Mouse (Mus musculus): ENCODE results near the gene Hnrnpab. TPM values are rescaled to one million over a fixed set of nuclear protein-coding genes. Genes with fewer than 3 reads are reported as not detected.

Hnrnpab gene
- polyA plus RNA-seq, 1 experiment: 116 TPM

DNA sequence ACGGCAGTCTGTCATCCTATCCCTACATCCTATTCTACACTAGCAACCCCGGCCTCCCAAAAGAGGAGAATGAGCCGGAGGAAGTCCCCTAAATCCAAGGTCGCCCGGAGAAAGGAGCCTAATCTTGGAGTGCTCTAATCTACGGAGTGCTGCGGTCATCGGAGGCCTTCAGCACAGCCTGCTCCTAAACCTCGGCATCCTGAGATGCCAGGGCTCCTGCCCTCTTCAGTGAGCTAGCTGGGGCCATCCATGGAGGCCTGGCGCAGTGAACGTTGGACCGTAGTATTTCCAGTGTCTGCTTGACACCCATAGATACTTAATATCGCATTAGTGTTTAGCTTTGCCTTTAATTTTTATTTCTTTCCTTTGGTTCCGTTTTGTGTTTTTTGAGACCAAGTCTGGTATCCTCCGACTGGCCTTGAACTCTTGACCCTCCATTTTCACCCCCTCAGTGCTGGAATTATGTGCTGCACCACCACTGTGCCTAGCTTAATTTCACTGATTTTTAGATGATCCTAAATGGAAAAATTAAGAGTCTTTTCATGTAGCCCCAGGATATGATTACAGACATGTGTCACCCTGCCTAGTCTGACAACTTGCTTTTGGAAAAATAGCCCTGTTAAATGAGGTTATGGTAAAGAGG lies 570 bp upstream of the Hnrnpab start:
- H3K4me1 ChIP-seq (ENCODE audit: control insufficient read depth, insufficient read depth, low read length): peaks cover 3% of the 10 kb centered on the region; the same call in 1 of the 2 replicates
- peaks cover 11% of the 10 kb centered on the region; the same call in 1 of the 2 replicates for H3K36me3 ChIP-seq (ENCODE audit: control insufficient read depth, insufficient read depth, low read length)
- no peaks in the 10 kb centered on the region for H3K27me3 ChIP-seq (replicated peaks; ENCODE audit: control insufficient read depth, insufficient read depth, low read length)
- peak overlapping the region; percentile 77 for H3K4me3 ChIP-seq (ENCODE audit: insufficient read depth, low read depth, low read length)
- DNase-seq: no peak
- WGBS: 2% methylated on average over 15 of the region's 15 CpGs
- H3K27ac ChIP-seq (ENCODE audit: insufficient read depth, low read depth, low read length): peak overlapping the region; percentile 86
- no peak for TF ChIP-seq CTCF (conservative IDR thresholded peaks at IDR 0.05; ENCODE audit: insufficient read depth, insufficient read length, low read depth, low read length)
- TF ChIP-seq POLR2A (IDR thresholded peaks at IDR 0.05; ENCODE audit: low read depth, low read length): no peak

DNA sequence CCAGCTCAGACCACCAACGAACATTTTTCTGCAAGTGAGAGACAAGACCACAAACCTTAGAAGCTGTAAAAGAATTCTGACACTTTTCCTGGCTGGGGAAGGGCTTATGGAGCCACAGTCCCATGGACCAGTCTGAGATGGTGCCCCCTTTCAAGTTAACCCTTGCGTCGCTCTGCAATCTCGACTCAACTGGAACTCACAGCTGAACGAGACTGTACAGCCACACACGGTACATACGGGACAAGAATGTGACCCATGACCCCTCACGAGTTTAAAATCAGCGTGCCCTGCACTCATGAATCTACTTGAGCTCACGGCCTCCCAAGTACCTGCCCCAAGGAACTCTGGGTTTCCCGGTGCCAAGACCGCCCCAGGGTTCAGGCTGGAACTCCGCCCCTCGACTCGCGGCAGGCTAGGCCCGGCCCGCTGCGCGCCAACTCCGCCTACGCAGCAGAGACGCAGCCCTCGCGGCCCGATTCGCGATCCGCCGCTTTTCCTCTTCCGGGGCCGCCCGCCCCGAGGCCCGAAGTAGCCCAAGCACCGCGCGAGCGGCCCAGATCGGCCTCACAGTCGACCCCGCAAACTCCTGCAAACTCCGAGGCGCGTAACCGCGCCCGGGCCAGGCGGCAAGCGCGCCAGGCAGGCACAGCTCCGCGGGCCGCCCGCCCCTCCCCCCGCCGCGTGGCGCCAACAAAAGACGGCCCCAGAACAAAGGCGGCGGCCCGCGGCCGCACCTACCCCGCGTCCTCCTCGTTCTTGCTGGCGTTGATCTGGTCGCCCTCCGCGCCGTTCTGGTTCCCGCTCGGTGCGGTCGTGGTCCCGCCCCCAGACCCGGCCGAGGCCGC lies 823 bp downstream of the Hnrnpab start:
- WGBS: under 1% methylated on average over 76 of the region's 81 CpGs

DNA sequence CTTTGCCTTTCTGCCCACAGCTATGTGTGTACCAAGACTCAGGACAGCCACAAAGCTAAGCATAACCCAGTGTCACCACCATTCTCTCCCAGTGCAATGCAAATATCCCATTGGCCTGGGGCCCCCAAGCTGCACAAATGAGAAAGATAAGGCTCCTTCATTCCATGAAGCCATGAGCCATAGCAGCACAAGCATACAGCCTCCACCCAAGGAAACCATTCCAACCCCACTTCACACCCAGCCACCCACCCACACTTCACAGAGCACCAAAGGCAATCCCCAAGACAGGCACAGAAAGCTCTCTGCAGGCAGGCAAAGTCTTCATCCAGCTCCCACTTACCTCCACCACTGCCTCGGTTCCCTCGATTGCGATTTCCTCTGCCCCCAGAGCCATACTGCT lies 4.4 kb downstream of the Hnrnpab start:
- H3K27me3 ChIP-seq (replicated peaks; ENCODE audit: control insufficient read depth, insufficient read depth, low read length): no peaks in the 10 kb centered on the region
- no peak overlapping the region for H3K27ac ChIP-seq (ENCODE audit: insufficient read depth, low read depth, low read length)
- TF ChIP-seq POLR2A (IDR thresholded peaks at IDR 0.05; ENCODE audit: low read depth, low read length): no peak
- no peak for TF ChIP-seq CTCF (conservative IDR thresholded peaks at IDR 0.05; ENCODE audit: insufficient read depth, insufficient read length, low read depth, low read length)
- WGBS: 81% methylated on average over 3 of the region's 3 CpGs
- peaks cover 28% of the 10 kb centered on the region for H3K36me3 ChIP-seq (ENCODE audit: control insufficient read depth, insufficient read depth, low read length)
- no peak for DNase-seq
- H3K4me1 ChIP-seq (ENCODE audit: control insufficient read depth, insufficient read depth, low read length): peaks cover 3% of the 10 kb centered on the region; the same call in 1 of the 2 replicates
- no peak overlapping the region for H3K4me3 ChIP-seq (ENCODE audit: insufficient read depth, low read depth, low read length)

More for the DNA sequence above, 823 bp downstream of the Hnrnpab start:
- Histone ChIP-seq H3K4me3 (ENCODE audit: insufficient read depth, low read depth, low read length) (peak overlapping the region; percentile 71), H3K4me1 (ENCODE audit: control insufficient read depth, insufficient read depth, low read length) (peaks cover 3% of the 10 kb centered on the region; the same call in 1 of the 2 replicates), H3K27me3 (replicated peaks; ENCODE audit: control insufficient read depth, insufficient read depth, low read length) (no peaks in the 10 kb centered on the region), H3K27ac (ENCODE audit: insufficient read depth, low read depth, low read length) (peak overlapping the region; percentile 74), H3K36me3 (ENCODE audit: control insufficient read depth, insufficient read depth, low read length) (peaks cover 15% of the 10 kb centered on the region; the same call in 1 of the 2 replicates)
- TF ChIP-seq POLR2A (IDR thresholded peaks at IDR 0.05; ENCODE audit: low read depth, low read length) (peak; percentile 25), CTCF (conservative IDR thresholded peaks at IDR 0.05; ENCODE audit: insufficient read depth, insufficient read length, low read depth, low read length) (no peak)
- peak; percentile 97 for DNase-seq

GRCm38 (mm10) chr11:51597553-51597952 lies 9.1 kb downstream of the Hnrnpab start:
- Histone ChIP-seq H3K4me3 (ENCODE audit: insufficient read depth, low read depth, low read length) (no peak overlapping the region), H3K27me3 (replicated peaks; ENCODE audit: control insufficient read depth, insufficient read depth, low read length) (no peaks in the 10 kb centered on the region), H3K4me1 (ENCODE audit: control insufficient read depth, insufficient read depth, low read length) (no peaks in the 10 kb centered on the region), H3K36me3 (ENCODE audit: control insufficient read depth, insufficient read depth, low read length) (peaks cover 23% of the 10 kb centered on the region), H3K27ac (ENCODE audit: insufficient read depth, low read depth, low read length) (no peak overlapping the region)
- 69% methylated on average over 2 of the region's 2 CpGs for WGBS
- DNase-seq: no peak
- TF ChIP-seq POLR2A (IDR thresholded peaks at IDR 0.05; ENCODE audit: low read depth, low read length) (no peak), CTCF (conservative IDR thresholded peaks at IDR 0.05; ENCODE audit: insufficient read depth, insufficient read length, low read depth, low read length) (no peak)

DNA sequence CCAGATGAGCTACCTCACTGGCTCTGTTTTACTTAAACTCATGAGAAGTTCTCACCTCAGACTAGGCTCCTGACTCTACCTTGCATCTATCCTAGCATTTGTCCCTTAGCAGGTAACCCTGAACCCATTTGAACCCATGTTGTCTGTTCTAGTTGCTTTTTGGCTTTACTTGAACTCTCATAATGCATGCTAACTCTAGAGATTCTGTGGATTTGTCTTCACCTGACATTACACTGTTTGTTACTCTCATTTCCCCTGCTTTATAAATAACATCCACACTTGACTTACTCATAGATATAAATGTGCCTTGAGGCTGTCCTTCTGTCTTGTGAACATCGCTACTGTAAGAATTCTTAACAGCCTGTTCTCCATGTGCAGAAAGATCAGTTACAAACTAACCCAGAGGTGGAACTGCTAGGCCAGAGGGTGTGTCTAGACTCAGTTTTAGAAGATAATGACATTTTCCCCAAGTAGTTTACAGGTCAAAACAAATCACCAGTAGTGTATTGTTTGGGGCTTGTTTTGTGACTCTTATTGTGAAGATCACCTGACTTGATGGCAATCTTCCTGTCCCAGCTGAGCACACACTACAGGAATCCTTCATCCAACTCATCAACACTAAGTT lies 11.1 kb downstream of the Hnrnpab start:
- no peak overlapping the region for H3K4me3 ChIP-seq (ENCODE audit: insufficient read depth, low read depth, low read length)
- H3K4me1 ChIP-seq (ENCODE audit: control insufficient read depth, insufficient read depth, low read length): peaks cover 3% of the 10 kb centered on the region; the same call in 1 of the 2 replicates
- no peak for TF ChIP-seq CTCF (conservative IDR thresholded peaks at IDR 0.05; ENCODE audit: insufficient read depth, insufficient read length, low read depth, low read length)
- TF ChIP-seq POLR2A (IDR thresholded peaks at IDR 0.05; ENCODE audit: low read depth, low read length): no peak
- DNase-seq: no peak
- H3K27ac ChIP-seq (ENCODE audit: insufficient read depth, low read depth, low read length): no peak overlapping the region
- H3K27me3 ChIP-seq (replicated peaks; ENCODE audit: control insufficient read depth, insufficient read depth, low read length): no peaks in the 10 kb centered on the region
- peaks cover 19% of the 10 kb centered on the region for H3K36me3 ChIP-seq (ENCODE audit: control insufficient read depth, insufficient read depth, low read length)
- WGBS: 57% methylated on average over 1 of the region's 1 CpGs

GRCm38 (mm10) chr11:51594715-51595350 lies 11.8 kb downstream of the Hnrnpab start:
- DNase-seq: no peak
- Histone ChIP-seq H3K27ac (ENCODE audit: insufficient read depth, low read depth, low read length) (no peak overlapping the region), H3K27me3 (replicated peaks; ENCODE audit: control insufficient read depth, insufficient read depth, low read length) (no peaks in the 10 kb centered on the region), H3K4me3 (ENCODE audit: insufficient read depth, low read depth, low read length) (no peak overlapping the region), H3K4me1 (ENCODE audit: control insufficient read depth, insufficient read depth, low read length) (peaks cover 3% of the 10 kb centered on the region; the same call in 1 of the 2 replicates), H3K36me3 (ENCODE audit: control insufficient read depth, insufficient read depth, low read length) (peaks cover 17% of the 10 kb centered on the region)
- no peak for TF ChIP-seq CTCF (conservative IDR thresholded peaks at IDR 0.05; ENCODE audit: insufficient read depth, insufficient read length, low read depth, low read length)
- no peak for TF ChIP-seq POLR2A (IDR thresholded peaks at IDR 0.05; ENCODE audit: low read depth, low read length)
- WGBS: 49% methylated on average over 3 of the region's 3 CpGs
